Mouse (Mus musculus) ES-Bruce4 (cell line): ENCODE results near the gene Tchp.

ENCODE experiments used
- CTCF ChIP-seq: IDR thresholded peaks from one replicate; pipeline ENCODE4 v1.8.1; 2011; ENCODE audit warnings: low read depth, low read length
- EP300 ChIP-seq: IDR thresholded peaks from 2 replicates; pipeline ENCODE4 v1.6.1; 2011; ENCODE audit warnings: low read depth, low read length; ENCODE audit not compliant: insufficient read depth
- POLR2A ChIP-seq: IDR thresholded peaks from one replicate; pipeline ENCODE4 v1.8.1; 2011; ENCODE audit warnings: low read length; ENCODE audit not compliant: insufficient read depth

DNA sequence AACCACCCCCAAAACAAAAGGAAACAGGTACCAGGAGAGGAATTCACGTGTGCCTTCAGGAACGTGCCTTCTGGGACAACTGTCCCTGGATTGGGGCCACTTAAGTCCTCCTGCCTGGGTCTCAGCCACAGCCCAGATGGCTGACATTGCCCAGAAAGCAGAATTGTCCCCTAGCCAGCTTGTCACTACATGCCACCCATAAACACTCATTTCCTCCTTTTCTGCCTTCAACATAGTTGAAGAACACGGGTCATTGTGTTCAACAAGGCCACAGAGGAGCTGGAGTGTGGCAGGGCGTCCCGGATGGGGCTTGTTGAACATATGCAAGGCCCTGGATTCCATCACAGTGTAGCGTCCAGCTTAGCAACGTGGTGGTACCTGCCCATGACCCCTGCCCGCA, 25.8 kb upstream of the Tchp start:
- TF ChIP-seq EP300 (no peak), POLR2A (no peak), CTCF (no peak)
